Mouse (Mus musculus) ES-E14 (cell line): ENCODE measurements around the gene Tm4sf20. TPM values are rescaled to one million over a fixed set of nuclear protein-coding genes. Genes with fewer than 3 reads are reported as not detected.

Experiments used
- DNase-seq: peaks from one replicate; pipeline ENCODE4 v3.0.0-alpha.2; 2013; ENCODE audit warnings: low read depth, low spot score
- H3K27ac ChIP-seq: 2 replicates; pipeline ENCODE4 v1.5.1; 2012; ENCODE audit warnings: low read depth, mild to moderate bottlenecking, low read length, moderate library complexity, mixed read lengths; ENCODE audit not compliant: poor library complexity, insufficient read depth, severe bottlenecking
- H3K36me3 ChIP-seq: 2 replicates; pipeline ENCODE4 v1.6.1; 2012; ENCODE audit warnings: mild to moderate bottlenecking, low read length, moderate library complexity, mixed read lengths; ENCODE audit not compliant: control insufficient read depth, poor library complexity, insufficient read depth, severe bottlenecking
- H3K4me1 ChIP-seq, 2 experiments: fragments of 150-350 bp in 1 of 2; sonication (generic) in 1 of 2; 2 replicates each; pipeline ENCODE4 v1.6.1; 2012; ENCODE audit warnings: low read length in 2 of 2, mild to moderate bottlenecking in 1 of 2, mixed read lengths in 1 of 2; ENCODE audit not compliant: control insufficient read depth in 2 of 2, insufficient read depth in 2 of 2, poor library complexity in 1 of 2
- H3K4me3 ChIP-seq, 2 experiments: fragments of 150-350 bp in 1 of 2; sonication (generic) in 1 of 2; 2 replicates each; pipeline ENCODE4 v1.5.1; 2012; ENCODE audit warnings: low read length in 2 of 2, low read depth in 1 of 2, mild to moderate bottlenecking in 1 of 2, mixed read lengths in 1 of 2; ENCODE audit not compliant: insufficient read depth in 1 of 2, poor library complexity in 1 of 2, severe bottlenecking in 1 of 2
- H3K9ac ChIP-seq: 2 replicates; pipeline ENCODE4 v1.6.1; 2012; ENCODE audit warnings: low read depth, mild to moderate bottlenecking, low read length, mixed read lengths; ENCODE audit not compliant: poor library complexity, insufficient read depth, severe bottlenecking
- H3K9me3 ChIP-seq: fragments of 150-350 bp; sonication (generic); 2 replicates; pipeline ENCODE4 v1.6.1; 2012; ENCODE audit warnings: low read depth, mild to moderate bottlenecking, low read length; ENCODE audit not compliant: control insufficient read depth, insufficient read depth
- CHD2 ChIP-seq: IDR thresholded peaks from 2 replicates; pipeline ENCODE4 v1.6.1; 2014; ENCODE audit warnings: mild to moderate bottlenecking, low read depth, low read length, inconsistent platforms
- HCFC1 ChIP-seq: IDR thresholded peaks from 2 replicates; pipeline ENCODE4 v1.6.1; 2012; ENCODE audit warnings: low read length, inconsistent platforms, borderline replicate concordance; ENCODE audit not compliant: insufficient read depth
- MAFK ChIP-seq: IDR thresholded peaks from 2 replicates; pipeline ENCODE4 v1.6.1; 2014; ENCODE audit warnings: mild to moderate bottlenecking, low read depth, low read length, inconsistent platforms; ENCODE audit not compliant: insufficient read depth
- ZC3H11A ChIP-seq: IDR thresholded peaks from 2 replicates; pipeline ENCODE4 v1.6.1; 2012; ENCODE audit warnings: low read depth, mild to moderate bottlenecking, inconsistent platforms, low read length, borderline replicate concordance
- ZNF384 ChIP-seq: IDR thresholded peaks from 2 replicates; pipeline ENCODE4 v1.6.1; 2012; ENCODE audit warnings: low read depth, low read length, inconsistent platforms
- in situ Hi-C, 2 experiments: fragments of 600-800 bp; cut with MboI; formaldehyde crosslinking; loops; one replicate each; pipeline ENCODE4 v1.15.1; 2025; ENCODE audit warnings: low sequenced_read_pairs in 2 of 2, inconsistent platforms in 1 of 2; ENCODE audit not compliant: unreplicated experiment in 2 of 2
- total RNA-seq: library from RNA; depleted of rRNA; stranded (reverse); fragments of 300-350 nt; gene quantifications from 2 replicates; pipeline ENCODE4 v1.2.3, GENCODE M21; 2012

Tm4sf20 gene
- total RNA-seq, 1 experiment = not detected

GRCm38 (mm10) chr1:82759520-82759919 lies 8.7 kb downstream of the Tm4sf20 start:
- H3K9ac ChIP-seq = no peak overlapping the region
- peak; percentile 21 for DNase-seq
- H3K9me3 ChIP-seq = no peaks in the 10 kb centered on the region
- H3K27ac ChIP-seq = no peak overlapping the region
- no peaks in the 10 kb centered on the region; the same call in 1 of the 2 replicates for H3K36me3 ChIP-seq
- no peak for TF ChIP-seq CHD2
- TF ChIP-seq ZNF384 = no peak
- no peak for TF ChIP-seq ZC3H11A
- no peak for TF ChIP-seq HCFC1
- H3K4me1 ChIP-seq = no peaks in the 10 kb centered on the region
- no peak overlapping the region for H3K4me3 ChIP-seq
- in situ Hi-C loops = no loop called here

GRCm38 (mm10) chr1:82747714-82748452 lies 20.4 kb downstream of the Tm4sf20 start:
- in situ Hi-C loops = no loop called here

GRCm38 (mm10) chr1:82746408-82746807 lies 21.9 kb downstream of the Tm4sf20 start:
- in situ Hi-C loops = no loop called here
- no peak overlapping the region for H3K4me3 ChIP-seq
- H3K4me1 ChIP-seq = no peaks in the 10 kb centered on the region
- DNase-seq = no peak
- no peaks in the 10 kb centered on the region for H3K9me3 ChIP-seq
- no peak overlapping the region for H3K27ac ChIP-seq
- TF ChIP-seq CHD2 (no peak), MAFK (no peak), HCFC1 (no peak), ZNF384 (no peak)
- peaks cover 2% of the 10 kb centered on the region for H3K36me3 ChIP-seq
- H3K9ac ChIP-seq = no peak overlapping the region

More at GRCm38 (mm10) chr1:82747714-82748452, 20.4 kb downstream of the Tm4sf20 start:
- Histone ChIP-seq H3K27ac (no peak overlapping the region), H3K9me3 (no peaks in the 10 kb centered on the region), H3K9ac (no peak overlapping the region), H3K36me3 (no peaks in the 10 kb centered on the region; the same call in 1 of the 2 replicates), H3K4me3 (no peak overlapping the region), H3K4me1 (no peaks in the 10 kb centered on the region)
- no peak for TF ChIP-seq ZNF384
- no peak for TF ChIP-seq ZC3H11A
- TF ChIP-seq MAFK = no peak
- TF ChIP-seq CHD2 = no peak
- TF ChIP-seq HCFC1 = no peak
- DNase-seq = no peak

GRCm38 (mm10) chr1:82743962-82744361 lies 24.3 kb downstream of the Tm4sf20 start:
- Histone ChIP-seq H3K36me3 (peaks cover 2% of the 10 kb centered on the region), H3K4me3 (no peak overlapping the region), H3K27ac (no peak overlapping the region), H3K9ac (no peak overlapping the region), H3K4me1 (no peaks in the 10 kb centered on the region), H3K9me3 (no peaks in the 10 kb centered on the region)
- in situ Hi-C loops = no loop called here
- no peak for DNase-seq
- no peak for TF ChIP-seq MAFK
- TF ChIP-seq ZNF384 = no peak
- no peak for TF ChIP-seq HCFC1
- no peak for TF ChIP-seq CHD2
- TF ChIP-seq ZC3H11A = no peak

GRCm38 (mm10) chr1:82741539-82741938 lies 26.7 kb downstream of the Tm4sf20 start:
- Histone ChIP-seq H3K36me3 (peaks cover 5% of the 10 kb centered on the region), H3K9me3 (no peaks in the 10 kb centered on the region), H3K4me3 (no peak overlapping the region), H3K4me1 (no peaks in the 10 kb centered on the region), H3K9ac (no peak overlapping the region), H3K27ac (no peak overlapping the region)
- no peak for DNase-seq
- TF ChIP-seq ZC3H11A (no peak), HCFC1 (no peak), MAFK (no peak), ZNF384 (no peak), CHD2 (no peak)
- in situ Hi-C loops = no loop called here
